Mouse (Mus musculus): Measurements from ENCODE around the gene 0610040J01Rik.

DNA sequence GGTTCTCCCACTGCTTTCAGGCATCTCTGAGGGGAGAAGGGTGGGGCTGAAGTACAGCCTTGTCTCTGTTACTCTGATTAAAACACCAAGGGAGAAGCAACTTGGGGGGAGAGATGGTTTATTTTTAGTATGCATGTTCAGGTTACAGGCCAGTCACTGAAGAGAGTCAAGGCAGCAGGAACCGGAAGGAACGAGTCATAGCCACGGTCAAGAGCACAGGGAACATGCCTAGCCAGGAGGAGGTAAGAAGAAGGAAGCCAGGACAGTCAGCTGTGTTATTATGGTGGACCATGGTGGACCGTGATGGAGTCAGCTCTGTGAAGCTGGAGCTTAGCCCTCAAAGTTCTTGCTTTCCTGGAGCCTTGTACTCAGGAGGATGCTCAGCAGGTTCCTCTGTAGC lies 43.9 kb upstream of the 0610040J01Rik start:
- TF ChIP-seq CTCF (IDR thresholded peaks at IDR 0.05 in 2 of 3, conservative IDR thresholded peaks at IDR 0.05 in 1 of 3; ENCODE audit: control insufficient read depth in 1 of 3, insufficient read depth in 1 of 3, low read depth in 2 of 3, low read length in 3 of 3, poor library complexity in 1 of 3, severe bottlenecking in 1 of 3) (no peak), ELF1 (IDR thresholded peaks at IDR 0.05; ENCODE audit: low read depth, low read length) (no peak), GATA1 (IDR thresholded peaks at IDR 0.05; ENCODE audit: low read depth, low read length) (no peak), POLR2A (IDR thresholded peaks at IDR 0.05; ENCODE audit: control insufficient read depth in 1 of 2, insufficient read depth in 1 of 2, low read depth in 1 of 2, low read length in 2 of 2, poor library complexity in 1 of 2) (no peak), MAFK (IDR thresholded peaks at IDR 0.05; ENCODE audit: borderline replicate concordance, low read depth, low read length) (no peak), POLR2AphosphoS5 (IDR thresholded peaks at IDR 0.05; ENCODE audit: borderline replicate concordance, low read depth, low read length) (no peak), MAX (IDR thresholded peaks at IDR 0.05; ENCODE audit: low read length) (no peak), UBTF (IDR thresholded peaks at IDR 0.05; ENCODE audit: borderline replicate concordance, insufficient read depth, low read depth, low read length) (no peak), RAD21 (IDR thresholded peaks at IDR 0.05; ENCODE audit: low read depth, low read length) (no peak), ZC3H11A (IDR thresholded peaks at IDR 0.05; ENCODE audit: low read depth, low read length) (no peak), USF1 (IDR thresholded peaks at IDR 0.05; ENCODE audit: low read depth, low read length) (no peak), TBP (IDR thresholded peaks at IDR 0.05; ENCODE audit: low read depth, low read length) (no peak), POLR2AphosphoS2 (IDR thresholded peaks at IDR 0.05; ENCODE audit: low read length) (no peak), NRF1 (IDR thresholded peaks at IDR 0.05; ENCODE audit: insufficient read depth, low read depth, low read length, poor library complexity, severe bottlenecking) (no peak)

Data from MEL (cell line).